Mouse (Mus musculus) lung, embryonic 14.5 days (tissue): ENCODE measurements around the gene Stambpl1. TPM values are rescaled to one million over a fixed set of nuclear protein-coding genes. Genes with fewer than 3 reads are reported as not detected.

Experiments
- ATAC-seq: fragments of 200-750 bp; cut with Nextera tagmentation; 2 replicates; pipeline ENCODE4 v1.8.0; 2017; ENCODE audit warnings: mild to moderate bottlenecking, moderate TSS enrichment, moderate library complexity; ENCODE audit not compliant: insufficient read depth
- DNase-seq: peaks from one replicate; pipeline ENCODE4 v3.0.0-alpha.2; 2015
- H3K27ac ChIP-seq: fragments of 300-500 bp; sonication (generic); 2 replicates; pipeline ENCODE4 v1.5.1; 2014; ENCODE audit warnings: low read depth, mild to moderate bottlenecking, moderate library complexity
- H3K27me3 ChIP-seq: fragments of 300-500 bp; sonication (generic); 2 replicates; pipeline ENCODE4 v1.6.1; 2014; ENCODE audit warnings: low read length, control low read depth; ENCODE audit not compliant: insufficient read depth
- H3K36me3 ChIP-seq: fragments of 300-500 bp; sonication (generic); 2 replicates; pipeline ENCODE4 v1.6.1; 2014; ENCODE audit warnings: control low read depth; ENCODE audit not compliant: insufficient read depth
- H3K4me1 ChIP-seq: fragments of 300-500 bp; sonication (generic); 2 replicates; pipeline ENCODE4 v1.6.1; 2014; ENCODE audit warnings: antibody characterized with exemption, control low read depth; ENCODE audit not compliant: insufficient read depth
- H3K4me2 ChIP-seq: fragments of 300-500 bp; sonication (generic); 2 replicates; pipeline ENCODE4 v1.6.1; 2014; ENCODE audit warnings: mild to moderate bottlenecking
- H3K4me3 ChIP-seq: fragments of 300-500 bp; sonication (generic); 2 replicates; pipeline ENCODE4 v1.5.1; 2014; ENCODE audit warnings: low read depth, low read length
- H3K9ac ChIP-seq: fragments of 300-500 bp; sonication (generic); 2 replicates; pipeline ENCODE4 v1.6.1; 2014
- H3K9me3 ChIP-seq: fragments of 300-500 bp; sonication (generic); 2 replicates; pipeline ENCODE4 v1.6.1; 2016; ENCODE audit warnings: low read depth, low read length, control low read depth
- CTCF ChIP-seq: IDR thresholded peaks from 2 replicates; pipeline ENCODE4 v1.5.1; 2016; ENCODE audit warnings: antibody characterized with exemption, low read depth
- WGBS: fragments of 180-500 bp; shearing (Covaris S2); extraction: QIAGEN DNeasy Blood & Tissue Kit; methylation state at CpG from one replicate; pipeline ENCODE4 v1.1.7; 2014; 5-methylcytosine and 5-hydroxymethylcytosine counted together
- polyA plus RNA-seq: library from polyadenylated mRNA; unstranded; fragments of >200 nt; fragmentation: Nextera tagmentation; extraction: Ambion mirVana; gene quantifications from 2 replicates; pipeline ENCODE4 v1.2.1, GENCODE M21; 2014

The Stambpl1 gene
- polyA plus RNA-seq, 1 experiment from 2014 or later: 11.1 TPM

DNA sequence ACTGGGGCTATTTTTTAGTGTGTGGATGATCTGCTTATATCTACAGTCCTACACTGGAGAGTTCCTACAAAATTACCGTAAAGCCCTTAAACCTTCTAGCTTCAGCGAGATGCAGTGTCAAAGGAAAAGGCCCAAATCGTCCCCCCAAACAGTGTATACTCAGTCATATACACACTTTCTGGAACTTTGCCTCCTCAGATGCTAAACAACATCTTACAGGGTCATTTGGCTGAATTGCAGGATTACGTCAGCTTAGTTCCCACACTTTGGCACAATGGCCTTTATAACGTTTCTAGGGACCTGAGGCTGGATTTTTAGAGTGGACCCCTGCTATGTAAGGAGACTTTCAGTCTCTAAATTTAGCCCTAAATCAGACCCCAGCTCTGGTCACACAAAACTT is 9.5 kb upstream of the Stambpl1 start:
- H3K4me2 ChIP-seq: no peak overlapping the region
- ATAC-seq: no peak
- no peak for DNase-seq
- H3K9me3 ChIP-seq: no peaks in the 10 kb centered on the region
- H3K9ac ChIP-seq: no peak overlapping the region
- H3K4me3 ChIP-seq: no peak overlapping the region
- H3K27me3 ChIP-seq: no peaks in the 10 kb centered on the region
- no peaks in the 10 kb centered on the region for H3K4me1 ChIP-seq
- TF ChIP-seq CTCF: no peak
- no peak overlapping the region for H3K27ac ChIP-seq
- H3K36me3 ChIP-seq: no peaks in the 10 kb centered on the region
- WGBS: 66% methylated on average over 5 of the region's 5 CpGs

DNA sequence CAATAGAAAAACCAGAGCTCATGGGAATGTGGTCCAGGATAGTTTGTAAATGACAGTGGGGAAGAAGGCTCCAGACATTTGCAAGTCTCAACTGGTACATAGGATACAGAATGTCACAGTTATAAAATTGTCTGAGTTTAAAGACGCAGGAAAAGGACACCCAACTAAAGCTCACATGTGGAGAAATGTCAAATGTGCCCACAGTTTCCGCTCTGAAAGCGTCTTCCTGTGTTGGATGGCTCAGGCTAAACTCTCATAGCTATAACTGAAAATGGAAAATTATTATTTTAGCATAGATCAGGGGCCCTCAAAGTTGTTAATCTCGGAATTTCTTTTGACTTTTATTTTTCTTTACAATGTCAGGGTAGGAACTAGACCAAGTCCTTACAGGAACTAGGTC is 5.2 kb upstream of the Stambpl1 start:
- Histone ChIP-seq H3K4me1 (no peaks in the 10 kb centered on the region), H3K36me3 (no peaks in the 10 kb centered on the region)

DNA sequence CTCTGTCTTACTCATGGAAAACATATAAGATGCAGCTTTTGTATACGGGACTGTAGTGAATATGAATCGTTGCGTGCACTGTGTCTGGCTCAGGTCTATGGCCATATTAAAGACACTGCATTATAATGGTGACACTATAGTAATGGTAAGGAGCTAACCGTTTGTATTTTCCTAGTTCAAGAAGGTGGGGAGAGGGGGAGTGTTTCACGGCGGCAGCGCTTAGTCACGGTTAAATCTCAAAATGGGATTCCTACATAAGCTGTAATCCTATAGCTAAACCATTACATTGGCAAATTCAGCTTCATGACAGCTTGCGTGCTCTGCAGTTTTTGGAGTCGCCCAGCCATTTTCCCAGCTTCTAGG is 403 bp upstream of the Stambpl1 start:
- H3K4me2 ChIP-seq: peak overlapping the region; percentile 97
- H3K4me3 ChIP-seq: peak overlapping the region; percentile 68
- peak; percentile 29 for ATAC-seq
- peak overlapping the region; percentile 68; the same call in 1 of the 2 replicates for H3K9ac ChIP-seq
- 25% methylated on average over 10 of the region's 10 CpGs for WGBS
- no peak overlapping the region for H3K27ac ChIP-seq
- no peaks in the 10 kb centered on the region for H3K9me3 ChIP-seq
- no peaks in the 10 kb centered on the region for H3K36me3 ChIP-seq
- no peak for TF ChIP-seq CTCF
- DNase-seq: no peak
- peaks cover 2% of the 10 kb centered on the region; the same call in 1 of the 2 replicates for H3K4me1 ChIP-seq
- H3K27me3 ChIP-seq: no peaks in the 10 kb centered on the region

More for the DNA sequence above, 5.2 kb upstream of the Stambpl1 start:
- no peak for ATAC-seq
- no peaks in the 10 kb centered on the region for H3K9me3 ChIP-seq
- DNase-seq: no peak
- no peak overlapping the region for H3K9ac ChIP-seq
- H3K27ac ChIP-seq: no peak overlapping the region
- no peaks in the 10 kb centered on the region for H3K27me3 ChIP-seq
- no peak overlapping the region for H3K4me3 ChIP-seq
- 86% methylated on average over 4 of the region's 4 CpGs for WGBS
- no peak for TF ChIP-seq CTCF
- no peak overlapping the region for H3K4me2 ChIP-seq

DNA sequence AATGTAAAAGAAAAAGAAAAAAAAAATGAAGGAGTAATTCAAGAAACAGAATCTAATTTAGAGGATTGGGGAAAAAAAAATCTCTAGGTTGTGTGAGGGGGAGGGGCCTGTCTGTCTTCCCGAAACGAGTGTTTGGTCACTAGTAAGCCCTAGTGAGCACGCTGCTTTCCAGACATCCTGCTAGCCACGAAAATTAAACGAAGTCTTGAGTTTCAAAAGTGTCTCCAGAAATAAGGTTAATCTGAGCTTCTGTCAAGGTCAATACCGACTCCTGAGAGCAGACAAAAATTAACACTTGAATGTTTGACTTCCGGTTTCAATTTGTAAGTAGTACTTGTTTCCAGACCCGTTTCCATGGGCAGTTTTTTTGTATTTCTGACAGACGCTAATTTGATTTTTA is 1.1 kb downstream of the Stambpl1 start:
- DNase-seq (peak; percentile 70), ATAC-seq (no peak)
- H3K27me3 ChIP-seq: no peaks in the 10 kb centered on the region
- H3K4me3 ChIP-seq: peak overlapping the region; percentile 68
- H3K9me3 ChIP-seq: no peaks in the 10 kb centered on the region
- no peak overlapping the region for H3K27ac ChIP-seq
- peak overlapping the region; percentile 68 for H3K9ac ChIP-seq
- H3K4me1 ChIP-seq: peaks cover 2% of the 10 kb centered on the region; the same call in 1 of the 2 replicates
- H3K36me3 ChIP-seq: no peaks in the 10 kb centered on the region
- peak overlapping the region; percentile 97 for H3K4me2 ChIP-seq
- TF ChIP-seq CTCF: no peak
- WGBS: 2% methylated on average over 9 of the region's 9 CpGs

DNA sequence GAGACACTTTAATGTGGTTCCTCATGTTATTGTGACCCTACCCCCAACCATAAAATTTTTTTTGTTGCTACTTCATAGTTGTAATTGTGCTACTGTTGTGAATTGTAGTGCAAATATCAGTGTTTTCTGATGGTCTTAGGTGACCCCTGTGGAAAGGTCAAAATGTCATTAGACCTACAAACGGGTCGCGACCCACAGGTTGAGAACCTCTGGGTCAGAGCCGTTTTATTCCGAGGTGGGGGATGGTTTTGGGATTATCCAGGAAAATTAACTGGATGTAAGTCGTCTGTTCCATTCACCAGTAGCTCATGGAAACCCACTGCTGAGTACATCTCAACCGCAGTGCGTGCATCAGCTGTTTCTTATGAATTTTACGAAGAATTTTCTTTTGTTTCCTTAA is 1.7 kb downstream of the Stambpl1 start:
- Histone ChIP-seq H3K4me1 (peaks cover 2% of the 10 kb centered on the region; the same call in 1 of the 2 replicates), H3K4me3 (peak overlapping the region; percentile 68), H3K9me3 (no peaks in the 10 kb centered on the region), H3K36me3 (no peaks in the 10 kb centered on the region), H3K9ac (no peak overlapping the region), H3K4me2 (peak overlapping the region; percentile 97), H3K27me3 (no peaks in the 10 kb centered on the region), H3K27ac (no peak overlapping the region)
- ATAC-seq (no peak), DNase-seq (no peak)
- TF ChIP-seq CTCF: no peak
- WGBS: 60% methylated on average over 9 of the region's 9 CpGs

DNA sequence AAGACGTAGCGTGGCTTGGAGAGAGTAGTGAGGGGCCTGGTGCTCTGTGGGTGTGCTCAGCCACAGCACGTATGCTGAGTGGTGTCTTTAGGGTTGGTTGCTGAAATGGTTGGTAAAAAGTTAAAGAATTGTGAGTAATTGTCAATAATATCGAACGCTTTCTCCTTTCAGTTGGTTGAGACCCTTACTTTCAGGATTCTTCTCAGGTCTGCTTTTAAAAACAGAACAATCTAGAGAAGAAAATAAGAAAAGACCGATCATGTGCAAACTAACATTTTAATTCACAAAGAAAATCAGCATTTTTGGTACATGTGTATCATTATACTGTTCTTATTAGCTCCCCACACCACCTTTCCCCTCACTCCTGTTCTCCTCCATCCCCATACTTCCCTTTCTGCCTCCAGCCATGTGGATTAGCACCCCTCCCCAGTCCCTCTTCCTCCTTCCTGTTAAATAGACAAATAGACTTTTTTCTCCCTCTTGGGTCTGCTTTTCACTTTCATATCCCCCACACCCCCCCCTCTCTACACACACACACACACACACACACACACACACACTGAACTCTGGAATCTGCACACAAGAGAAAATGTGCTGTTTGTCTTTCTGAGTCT is 2.2 kb downstream of the Stambpl1 start:
- ATAC-seq: no peak
- no peaks in the 10 kb centered on the region for H3K9me3 ChIP-seq
- no peak for DNase-seq
- H3K4me3 ChIP-seq: peak overlapping the region; percentile 68; the same call in 1 of the 2 replicates
- WGBS: 89% methylated on average over 6 of the region's 6 CpGs
- H3K36me3 ChIP-seq: no peaks in the 10 kb centered on the region
- no peaks in the 10 kb centered on the region for H3K27me3 ChIP-seq
- peak overlapping the region; percentile 97 for H3K4me2 ChIP-seq
- H3K4me1 ChIP-seq: peaks cover 2% of the 10 kb centered on the region; the same call in 1 of the 2 replicates
- no peak overlapping the region for H3K9ac ChIP-seq
- no peak overlapping the region for H3K27ac ChIP-seq
- TF ChIP-seq CTCF: no peak

DNA sequence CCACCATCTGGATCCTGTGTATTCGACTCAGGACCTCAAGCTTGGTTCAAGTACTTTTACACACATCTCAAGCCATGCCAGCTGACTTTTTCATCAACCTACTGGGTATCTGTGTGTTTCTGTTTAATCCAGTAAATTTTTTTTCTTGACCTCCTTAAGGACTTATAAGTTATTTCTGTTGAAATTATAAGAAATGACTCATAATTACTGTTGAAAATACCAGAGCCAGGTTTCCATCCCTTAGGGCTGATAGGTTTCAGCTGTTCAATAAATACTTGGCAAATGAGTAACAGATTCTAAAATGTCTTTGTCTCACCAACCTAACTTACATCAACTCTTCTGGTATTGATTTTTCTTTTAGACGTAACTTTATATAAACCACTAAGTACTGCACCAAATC is 3.0 kb downstream of the Stambpl1 start:
- WGBS: 54% methylated on average over 2 of the region's 2 CpGs
- H3K36me3 ChIP-seq: no peaks in the 10 kb centered on the region
- no peak for DNase-seq
- TF ChIP-seq CTCF: no peak
- H3K4me3 ChIP-seq: no peak overlapping the region
- H3K4me2 ChIP-seq: no peak overlapping the region
- peaks cover 2% of the 10 kb centered on the region; the same call in 1 of the 2 replicates for H3K4me1 ChIP-seq
- no peak overlapping the region for H3K27ac ChIP-seq
- no peaks in the 10 kb centered on the region for H3K27me3 ChIP-seq
- no peak for ATAC-seq
- no peak overlapping the region for H3K9ac ChIP-seq
- H3K9me3 ChIP-seq: no peaks in the 10 kb centered on the region
